Mouse (Mus musculus) thymus, adult 2 months (tissue): Measurements from ENCODE around the gene Cep104.

Source experiments
- CTCF ChIP-seq: fragments of 200-500 bp; IDR thresholded peaks from 2 replicates; pipeline ENCODE4 v1.5.1; 2012; ENCODE audit warnings: mild to moderate bottlenecking, control low read depth, low read length, moderate library complexity, borderline replicate concordance; ENCODE audit not compliant: control insufficient read depth, poor library complexity, insufficient read depth; ENCODE audit errors: extremely low read depth
- POLR2A ChIP-seq: fragments of 200-500 bp; IDR thresholded peaks from 2 replicates; pipeline ENCODE4 v1.6.1; 2012; ENCODE audit warnings: mild to moderate bottlenecking, low read length, control low read depth, moderate library complexity; ENCODE audit not compliant: control insufficient read depth, poor library complexity, insufficient read depth; ENCODE audit errors: extremely low read depth

DNA sequence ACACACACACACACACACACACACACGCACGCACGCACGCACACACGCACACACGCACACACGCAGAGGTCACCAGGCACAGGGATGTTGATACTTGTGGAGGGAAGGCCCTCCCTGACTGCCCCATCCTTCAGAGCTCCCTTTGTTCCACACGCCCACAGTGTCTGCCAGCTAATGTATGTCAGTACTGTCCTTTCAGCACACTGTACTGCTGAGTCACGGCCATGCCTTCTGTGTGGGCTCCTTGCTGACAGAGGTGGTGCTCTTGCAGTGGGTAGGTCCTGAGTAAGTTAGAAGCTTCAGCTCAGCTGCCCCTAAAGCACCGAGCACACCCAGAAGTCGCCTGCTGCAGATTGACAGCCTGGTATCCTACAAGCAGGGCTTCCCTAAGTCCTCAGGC, 5.5 kb downstream of the Cep104 start:
- TF ChIP-seq CTCF: no peak
- no peak for TF ChIP-seq POLR2A
